Mouse (Mus musculus) intestine, postnatal 0 days (tissue): ENCODE results near the gene Fam241a. TPM values are rescaled to one million over a fixed set of nuclear protein-coding genes. Genes with fewer than 3 reads are reported as not detected.

ENCODE experiments used
- ATAC-seq: fragments of 200-750 bp; cut with Nextera tagmentation; 2 replicates; pipeline ENCODE4 v1.8.0; 2017; ENCODE audit warnings: mild to moderate bottlenecking, moderate TSS enrichment, moderate library complexity
- H3K27ac ChIP-seq: fragments of 300-500 bp; sonication (generic); 2 replicates; pipeline ENCODE4 v1.5.1; 2014; ENCODE audit warnings: mild to moderate bottlenecking, low read depth, low read length, moderate library complexity
- H3K27me3 ChIP-seq: fragments of 300-500 bp; sonication (generic); replicated peaks from 2 replicates; pipeline ENCODE4 v1.6.1; 2014; ENCODE audit warnings: low read length, mixed read lengths; ENCODE audit not compliant: control insufficient read depth, insufficient read depth
- H3K36me3 ChIP-seq: fragments of 300-500 bp; sonication (generic); 2 replicates; pipeline ENCODE4 v1.6.1; 2014; ENCODE audit warnings: mild to moderate bottlenecking, moderate library complexity; ENCODE audit not compliant: control insufficient read depth, insufficient read depth
- H3K4me1 ChIP-seq: fragments of 300-500 bp; sonication (generic); replicated peaks from 2 replicates; pipeline ENCODE4 v1.6.1; 2014; ENCODE audit warnings: antibody characterized with exemption, low read length, mixed read lengths; ENCODE audit not compliant: control insufficient read depth, insufficient read depth
- H3K4me2 ChIP-seq: fragments of 300-500 bp; sonication (generic); replicated peaks from 2 replicates; pipeline ENCODE4 v1.6.1; 2014; ENCODE audit warnings: low read depth, mild to moderate bottlenecking, moderate library complexity
- H3K4me3 ChIP-seq: fragments of 300-500 bp; sonication (generic); 2 replicates; pipeline ENCODE4 v1.5.1; 2014; ENCODE audit warnings: low read depth, low read length
- H3K9ac ChIP-seq: fragments of 300-500 bp; sonication (generic); 2 replicates; pipeline ENCODE4 v1.6.1; 2014; ENCODE audit warnings: mild to moderate bottlenecking, low read depth, low read length
- H3K9me3 ChIP-seq: fragments of 300-500 bp; sonication (generic); 2 replicates; pipeline ENCODE4 v1.6.1; 2016; ENCODE audit warnings: mixed run types; ENCODE audit not compliant: control insufficient read depth
- CTCF ChIP-seq: sonication (generic); IDR thresholded peaks from 2 replicates; pipeline ENCODE4 v1.5.1; 2016; ENCODE audit warnings: low read depth, mild to moderate bottlenecking, control low read depth, antibody characterized with exemption, moderate library complexity
- WGBS: fragments of 180-500 bp; shearing (Covaris S2); extraction: QIAGEN DNeasy Blood & Tissue Kit; methylation state at CpG from one replicate; pipeline ENCODE4 v1.1.7; 2014; 5-methylcytosine and 5-hydroxymethylcytosine counted together
- polyA plus RNA-seq: library from polyadenylated mRNA; unstranded; fragments of >200 nt; fragmentation: Nextera tagmentation; extraction: Ambion mirVana; gene quantifications from 2 replicates; pipeline ENCODE4 v1.2.1, GENCODE M21; 2015

Gene Fam241a
- polyA plus RNA-seq, 1 experiment from 2014 or later: 18.9 TPM

GRCm38 (mm10) chr3:127879968-127880367 lies 16.2 kb downstream of the Fam241a start:
- Histone ChIP-seq H3K27me3 (no peaks in the 10 kb centered on the region), H3K9me3 (no peaks in the 10 kb centered on the region), H3K36me3 (no peaks in the 10 kb centered on the region), H3K4me2 (no peak overlapping the region), H3K4me3 (no peak overlapping the region), H3K27ac (no peak overlapping the region), H3K4me1 (no peaks in the 10 kb centered on the region), H3K9ac (no peak overlapping the region)
- no peak for TF ChIP-seq CTCF
- no peak for ATAC-seq
- whole genome bisulfite sequencing: 82% methylated on average over 3 of the region's 3 CpGs

GRCm38 (mm10) chr3:127875509-127875908 lies 20.6 kb downstream of the Fam241a start:
- Histone ChIP-seq H3K4me1 (no peaks in the 10 kb centered on the region), H3K9ac (no peak overlapping the region), H3K9me3 (no peaks in the 10 kb centered on the region), H3K27ac (no peak overlapping the region), H3K36me3 (no peaks in the 10 kb centered on the region), H3K4me3 (no peak overlapping the region), H3K27me3 (no peaks in the 10 kb centered on the region), H3K4me2 (no peak overlapping the region)
- no peak for TF ChIP-seq CTCF
- ATAC-seq: no peak
- 70% methylated on average over 2 of the region's 2 CpGs for WGBS

GRCm38 (mm10) chr3:127875059-127875458 lies 21.1 kb downstream of the Fam241a start:
- no peak for TF ChIP-seq CTCF
- Histone ChIP-seq H3K9me3 (no peaks in the 10 kb centered on the region), H3K9ac (no peak overlapping the region), H3K4me2 (no peak overlapping the region), H3K36me3 (no peaks in the 10 kb centered on the region), H3K4me3 (no peak overlapping the region), H3K27me3 (no peaks in the 10 kb centered on the region), H3K4me1 (no peaks in the 10 kb centered on the region), H3K27ac (no peak overlapping the region)
- ATAC-seq: no peak
- WGBS: 81% methylated on average over 7 of the region's 7 CpGs

- no peaks in the 10 kb centered on the region for H3K36me3 ChIP-seq
- H3K4me1 ChIP-seq: no peaks in the 10 kb centered on the region
- no peak overlapping the region for H3K4me2 ChIP-seq
- ATAC-seq: no peak
- H3K9ac ChIP-seq: no peak overlapping the region
- no peak for TF ChIP-seq CTCF
- H3K4me3 ChIP-seq: no peak overlapping the region
- H3K27me3 ChIP-seq: no peaks in the 10 kb centered on the region
- H3K27ac ChIP-seq: no peak overlapping the region
- H3K9me3 ChIP-seq: no peaks in the 10 kb centered on the region
- WGBS: 43% methylated on average over 4 of the region's 4 CpGs
Observed at GRCm38 (mm10) chr3:127874254-127874883, 21.8 kb downstream of the Fam241a start.

GRCm38 (mm10) chr3:127871575-127871974 lies 24.5 kb downstream of the Fam241a start:
- H3K4me3 ChIP-seq: no peak overlapping the region
- H3K27me3 ChIP-seq: no peaks in the 10 kb centered on the region
- H3K36me3 ChIP-seq: no peaks in the 10 kb centered on the region
- H3K9ac ChIP-seq: no peak overlapping the region
- H3K4me1 ChIP-seq: no peaks in the 10 kb centered on the region
- 75% methylated on average over 9 of the region's 9 CpGs for WGBS
- no peak for ATAC-seq
- H3K9me3 ChIP-seq: no peaks in the 10 kb centered on the region
- no peak overlapping the region for H3K4me2 ChIP-seq
- TF ChIP-seq CTCF: no peak
- H3K27ac ChIP-seq: no peak overlapping the region

- Histone ChIP-seq H3K27ac (no peak overlapping the region), H3K4me2 (no peak overlapping the region), H3K9me3 (no peaks in the 10 kb centered on the region), H3K36me3 (no peaks in the 10 kb centered on the region), H3K4me3 (no peak overlapping the region), H3K9ac (no peak overlapping the region), H3K4me1 (no peaks in the 10 kb centered on the region), H3K27me3 (no peaks in the 10 kb centered on the region)
- WGBS: 69% methylated on average over 5 of the region's 5 CpGs
- no peak for ATAC-seq
- no peak for TF ChIP-seq CTCF
Observed at GRCm38 (mm10) chr3:127868880-127869279, 27.2 kb downstream of the Fam241a start.
